Mouse (Mus musculus): ENCODE results near the gene Lyzl6. TPM values are rescaled to one million over a fixed set of nuclear protein-coding genes. Genes with fewer than 3 reads are reported as not detected.

The Lyzl6 gene
- polyA plus RNA-seq (2012; rRNA removed): not detected in 2 replicates

GRCm38 (mm10) chr11:103638790-103639189, at the start of gene Lyzl6:
Lyzl6 (minus strand) TSS chr11:103638890.

GRCm38 (mm10) chr11:103649301-103649982, 10.8 kb upstream of the Lyzl6 start, which contains the start of gene Rprml:
Rprml (plus strand) TSS chr11:103649570.

GRCm38 (mm10) chr11:103621040-103621439, 17.6 kb downstream of the Lyzl6 start, which contains the start of gene Gm884:
Gm884 (minus strand) TSS chr11:103621140.

Other genes with a start within 250 kb of the Lyzl6 start
- gene Plekhm1, start 226.2 kb downstream of the Lyzl6 start, polyA plus RNA-seq (2012; rRNA removed): 13.9 and 14.4 TPM in 2 replicates
- gene Lrrc37a, start 134.3 kb downstream of the Lyzl6 start, polyA plus RNA-seq (2012; rRNA removed): not detected in 2 replicates
- gene Gm884, start 17.8 kb downstream of the Lyzl6 start, polyA plus RNA-seq (2012; rRNA removed): not detected in 2 replicates
- gene Rprml, start 10.7 kb upstream of the Lyzl6 start, polyA plus RNA-seq (2012; rRNA removed): 1.2 and 1.9 TPM in 2 replicates
- gene Gosr2, start 59.0 kb upstream of the Lyzl6 start, polyA plus RNA-seq (2012; rRNA removed): 97.2 and 99.3 TPM in 2 replicates
- 0.21 and 0.40 TPM in 2 replicates for gene Wnt9b, start 110.9 kb upstream of the Lyzl6 start, polyA plus RNA-seq (2012; rRNA removed)
- 6.7 and 7.5 TPM in 2 replicates for gene Wnt3, start 135.3 kb upstream of the Lyzl6 start, polyA plus RNA-seq (2012; rRNA removed)

Data from central nervous system, embryonic 14 days (tissue).